In the genomic region with DNA sequence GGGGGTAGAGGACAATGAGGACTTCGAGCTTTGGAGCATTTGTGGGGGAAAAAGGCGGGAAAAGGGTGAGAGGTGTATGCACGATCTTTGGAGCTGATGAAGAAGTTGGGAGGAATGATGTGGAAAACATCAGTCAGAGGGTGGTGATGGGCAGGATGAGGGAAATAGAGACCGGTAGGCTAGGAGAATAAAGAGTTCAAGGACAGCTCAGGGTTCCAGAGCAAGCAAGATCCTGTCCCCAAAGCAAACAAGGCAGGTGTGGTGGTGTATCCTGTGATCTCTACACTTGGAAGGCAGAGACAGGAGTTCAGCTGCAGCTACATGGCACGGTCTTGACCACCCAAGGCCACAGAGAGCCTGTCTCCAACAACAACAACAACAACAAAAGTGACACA, we compare ENCODE assay signal across 9 mouse cellular contexts. TPM values are rescaled to one million over a fixed set of nuclear protein-coding genes. Genes with fewer than 3 reads are reported as not detected.
DNase-seq lines count a peak whose midpoint lies in the region; ATAC-seq and TF ChIP-seq lines count a peak whose summit lies in the region.
"Had no signal": no experiment of that assay in that cellular context is flagged by ENCODE, and none has a peak within 500 bp of the region (broad histone marks: within the 10 kb centered on the region; RNA-seq: fewer than 3 reads in every experiment).

No protein-coding gene starts in this region.

- 32% methylated on average over 5 of the region's 5 CpGs for WGBS in kidney, embryonic 15.5 days
- WGBS in embryonic facial prominence, embryonic 11.5 days: 26% methylated on average over 5 of the region's 5 CpGs

- no peak overlapping the region for H3K9ac ChIP-seq in kidney, embryonic 15.5 days
- H3K9ac ChIP-seq in embryonic facial prominence, embryonic 11.5 days (replicated peaks; ENCODE audit: low read length): no peak overlapping the region

- no peak for TF ChIP-seq POLR2A in myocyte (IDR thresholded peaks at IDR 0.05; ENCODE audit: insufficient read length, low read depth)

- H3K36me3 ChIP-seq in kidney, embryonic 15.5 days: peaks cover 15% of the 10 kb centered on the region
- no peaks in the 10 kb centered on the region for H3K36me3 ChIP-seq in embryonic facial prominence, embryonic 11.5 days (replicated peaks; ENCODE audit: control insufficient read depth, insufficient read depth, low read depth, low read length)
- no peaks in the 10 kb centered on the region for H3K36me3 ChIP-seq in myocyte (ENCODE audit: control insufficient read depth, insufficient read depth)

- no peak overlapping the region for H3K27ac ChIP-seq in kidney, embryonic 15.5 days
- H3K27ac ChIP-seq in embryonic facial prominence, embryonic 11.5 days (replicated peaks; ENCODE audit: low read depth, low read length): no peak overlapping the region

- ATAC-seq in kidney, embryonic 15.5 days (replicated peaks; ENCODE audit: low FRiP score): no peak
- peak; percentile 22; the same call in 1 of the 2 replicates for ATAC-seq in embryonic facial prominence, embryonic 11.5 days (replicated peaks; ENCODE audit: insufficient number of reproducible peaks, low FRiP score, low TSS enrichment, low read depth)
- ATAC-seq in inflammation-experienced regulatory T-cells, adult 6 months: peak; percentile 22

- H3K27me3 ChIP-seq in kidney, embryonic 15.5 days: no peaks in the 10 kb centered on the region
- H3K27me3 ChIP-seq in embryonic facial prominence, embryonic 11.5 days (ENCODE audit: control insufficient read depth, insufficient read depth, low read length): no peaks in the 10 kb centered on the region
- no peaks in the 10 kb centered on the region for H3K27me3 ChIP-seq in myocyte (ENCODE audit: control insufficient read depth, insufficient read depth, insufficient read length)
- H3K27me3 ChIP-seq: Patski had no signal

- DNase-seq in kidney, adult 9 months: no peak
- DNase-seq in embryonic facial prominence, embryonic 11.5 days (ENCODE audit: low spot score): no peak
- DNase-seq in ovary, postnatal 36 days (ENCODE audit: low spot score): no peak
- DNase-seq in gastrocnemius, adult 18-20 months (ENCODE audit: low spot score): no peak
- no peak for DNase-seq in layer of hippocampus, postnatal 36 days

- peaks cover 14% of the 10 kb centered on the region for H3K4me1 ChIP-seq in kidney, embryonic 15.5 days
- no peaks in the 10 kb centered on the region for H3K4me1 ChIP-seq in embryonic facial prominence, embryonic 11.5 days (ENCODE audit: control insufficient read depth, insufficient read depth, low read length)

- H3K4me3 ChIP-seq in kidney, embryonic 15.5 days (replicated peaks): peak overlapping the region; percentile 80
- H3K4me3 ChIP-seq in embryonic facial prominence, embryonic 11.5 days (ENCODE audit: low read depth, low read length): peak overlapping the region; percentile 71; the same call in 1 of the 2 replicates
- peak overlapping the region; percentile 78 for H3K4me3 ChIP-seq in myocyte

- H3K9me3 ChIP-seq in kidney, embryonic 15.5 days (replicated peaks): no peaks in the 10 kb centered on the region
- H3K9me3 ChIP-seq in embryonic facial prominence, embryonic 11.5 days (replicated peaks; ENCODE audit: control insufficient read depth, low read length): no peaks in the 10 kb centered on the region

- peaks cover 16% of the 10 kb centered on the region for H3K79me2 ChIP-seq in myocyte (ENCODE audit: control insufficient read depth, insufficient read depth)

- H3K4me2 ChIP-seq in kidney, embryonic 15.5 days: peak overlapping the region; percentile 90
- H3K4me2 ChIP-seq in embryonic facial prominence, embryonic 11.5 days (ENCODE audit: low read depth, low read length): 0 out of 2 replicates have a peak overlapping the region, but pooled peaks have one; percentile 19
- H3K4me2 ChIP-seq in myocyte (ENCODE audit: low read depth): peak overlapping the region; percentile 85

- H3ac ChIP-seq in myocyte (ENCODE audit: control insufficient read depth, insufficient read length): peak overlapping the region; percentile 50

TF ChIP-seq in myocyte, 11 proteins besides CTCF, POLR2A, EP300 and RAD21:
- no peak for TF ChIP-seq E2F4 (IDR thresholded peaks at IDR 0.05; ENCODE audit: insufficient read depth)
- TF ChIP-seq MYOG (IDR thresholded peaks at IDR 0.05; ENCODE audit: control insufficient read depth in 1 of 3, insufficient read depth in 1 of 3, insufficient read length in 2 of 3, low read depth in 2 of 3): no peak
- no peak for TF ChIP-seq TCF12 (IDR thresholded peaks at IDR 0.05; ENCODE audit: insufficient read depth, poor library complexity, severe bottlenecking)
- no peak for TF ChIP-seq SRF (IDR thresholded peaks at IDR 0.05; ENCODE audit: control insufficient read depth, insufficient read length, low read depth)
- no peak for TF ChIP-seq REST (IDR thresholded peaks at IDR 0.05; ENCODE audit: insufficient read depth, insufficient read length)
- TF ChIP-seq USF1 (IDR thresholded peaks at IDR 0.05; ENCODE audit: low read depth): no peak
- TF ChIP-seq POLR2AphosphoS2 (IDR thresholded peaks at IDR 0.05; ENCODE audit: insufficient read length, low read depth): no peak
- TF ChIP-seq CEBPB (IDR thresholded peaks at IDR 0.05; ENCODE audit: insufficient read depth, poor library complexity, severe bottlenecking): no peak
- TF ChIP-seq MYOD1 (IDR thresholded peaks at IDR 0.05; ENCODE audit: control insufficient read depth in 1 of 3, insufficient read length in 2 of 3, low read depth in 2 of 3): no peak
TF ChIP-seq in myocyte: peak in this region for 0.

RNA-seq across cellular contexts. Expression of gene Ap1s1, which starts 0.4 kb away (rescaled TPM):
- 181 and 194 TPM in 2 replicates for polyA plus RNA-seq in kidney, embryonic 15.5 days (2015; fragmentation: Nextera tagmentation; extraction: Ambion mirVana)
- 144 and 159 TPM in 2 replicates for polyA plus RNA-seq in embryonic facial prominence, embryonic 11.5 days (2014; fragmentation: Nextera tagmentation; extraction: Ambion mirVana)
- polyA plus RNA-seq in inflammation-experienced regulatory T-cells, adult 6 months (2017; shearing (Covaris generic)): 100 to 1,000 TPM in 1 of 3 experiments, 10 to 100 TPM in 2; 66.7 to 117 (median 68.0) TPM
- polyA plus RNA-seq in myocyte (2012; fragmentation: generic; extraction: Trizol): 172 TPM
- total RNA-seq in gastrocnemius, adult 18-20 months (2021): 10 to 100 TPM; 14.0 to 17.1 TPM
- total RNA-seq in layer of hippocampus, postnatal 36 days (2021): 100 to 1,000 TPM; 286 to 323 TPM

RNA-seq across cellular contexts. Expression of gene Vgf, which starts 20.1 kb away (rescaled TPM):
- 0.10 and 0.55 TPM in 2 replicates for polyA plus RNA-seq in kidney, embryonic 15.5 days (2015; fragmentation: Nextera tagmentation; extraction: Ambion mirVana)
- polyA plus RNA-seq in embryonic facial prominence, embryonic 11.5 days (2014; fragmentation: Nextera tagmentation; extraction: Ambion mirVana): 0.68 and 0.72 TPM in 2 replicates
- polyA plus RNA-seq in inflammation-experienced regulatory T-cells, adult 6 months (2017; shearing (Covaris generic)): not detected
- polyA plus RNA-seq in myocyte (2012; fragmentation: generic; extraction: Trizol): 0.04 TPM
- not detected for total RNA-seq in gastrocnemius, adult 18-20 months (2021)
- total RNA-seq in layer of hippocampus, postnatal 36 days (2021): 100 to 1,000 TPM; 185 to 237 TPM

RNA-seq across cellular contexts. Expression of gene Serpine1, which starts 25.7 kb away (rescaled TPM):
- 0.45 and 0.48 TPM in 2 replicates for polyA plus RNA-seq in kidney, embryonic 15.5 days (2015; fragmentation: Nextera tagmentation; extraction: Ambion mirVana)
- 0.17 TPM in 1 of 2 replicates, not detected in the other for polyA plus RNA-seq in embryonic facial prominence, embryonic 11.5 days (2014; fragmentation: Nextera tagmentation; extraction: Ambion mirVana)
- polyA plus RNA-seq in inflammation-experienced regulatory T-cells, adult 6 months (2017; shearing (Covaris generic)): not detected
- 17.6 TPM for polyA plus RNA-seq in myocyte (2012; fragmentation: generic; extraction: Trizol)
- 1 to 10 TPM; 4.9 to 5.5 TPM for total RNA-seq in gastrocnemius, adult 18-20 months (2021)
- total RNA-seq in layer of hippocampus, postnatal 36 days (2021): under 1 TPM; 0.37 to 0.56 TPM

RNA-seq across cellular contexts. Expression of gene Znhit1, which starts 58.5 kb away (rescaled TPM):
- 86.4 and 102 TPM in 2 replicates for polyA plus RNA-seq in kidney, embryonic 15.5 days (2015; fragmentation: Nextera tagmentation; extraction: Ambion mirVana)
- 101 and 104 TPM in 2 replicates for polyA plus RNA-seq in embryonic facial prominence, embryonic 11.5 days (2014; fragmentation: Nextera tagmentation; extraction: Ambion mirVana)
- polyA plus RNA-seq in inflammation-experienced regulatory T-cells, adult 6 months (2017; shearing (Covaris generic)): 10 to 100 TPM; 52.8 to 60.9 (median 60.7) TPM
- 97.7 TPM for polyA plus RNA-seq in myocyte (2012; fragmentation: generic; extraction: Trizol)
- total RNA-seq in gastrocnemius, adult 18-20 months (2021): 10 to 100 TPM; 73.3 to 76.9 TPM
- total RNA-seq in layer of hippocampus, postnatal 36 days (2021): 10 to 100 TPM; 82.4 to 85.2 TPM

RNA-seq across cellular contexts. Expression of gene Plod3, which starts 59.5 kb away (rescaled TPM):
- 42.9 and 52.5 TPM in 2 replicates for polyA plus RNA-seq in kidney, embryonic 15.5 days (2015; fragmentation: Nextera tagmentation; extraction: Ambion mirVana)
- 23.1 and 28.0 TPM in 2 replicates for polyA plus RNA-seq in embryonic facial prominence, embryonic 11.5 days (2014; fragmentation: Nextera tagmentation; extraction: Ambion mirVana)
- 1 to 10 TPM; 4.7 to 6.7 (median 5.1) TPM for polyA plus RNA-seq in inflammation-experienced regulatory T-cells, adult 6 months (2017; shearing (Covaris generic))
- 124 TPM for polyA plus RNA-seq in myocyte (2012; fragmentation: generic; extraction: Trizol)
- total RNA-seq in gastrocnemius, adult 18-20 months (2021): 10 to 100 TPM; 16.8 to 19.7 TPM
- total RNA-seq in layer of hippocampus, postnatal 36 days (2021): 10 to 100 TPM; 39.2 to 41.0 TPM

Comparison
In these comparisons a context has a peak if more than half of its experiments do, and no peak if none do; other contexts are left out.
1. H3K4me2 ChIP-seq: peak in every context shown above with its lines; median percentile 90 in kidney, embryonic 15.5 days; 85 in myocyte; 19 in embryonic facial prominence, embryonic 11.5 days.
2. RNA of gene Serpine1, which starts 25.7 kb away (polyA plus RNA-seq): 17.6 TPM in myocyte (single experiment); 0.45 to 0.48 TPM in kidney, embryonic 15.5 days, 0.17 TPM in embryonic facial prominence, embryonic 11.5 days and not detected in inflammation-experienced regulatory T-cells, adult 6 months; every median in the first group is over 10 times any median in the second.
3. Peak in every context shown above with its lines, with median percentiles within 50 percentile points of each other: H3K4me3 ChIP-seq.